Mouse (Mus musculus): ENCODE measurements around the gene Tex45. TPM values are rescaled to one million over a fixed set of nuclear protein-coding genes. Genes with fewer than 3 reads are reported as not detected.
A peak's percentile ranks its signal among the peaks of the same experiment; 100 is the strongest.

The Tex45 gene
- polyA plus RNA-seq, 1 experiment from 2014 or later = 0.39 TPM

DNA sequence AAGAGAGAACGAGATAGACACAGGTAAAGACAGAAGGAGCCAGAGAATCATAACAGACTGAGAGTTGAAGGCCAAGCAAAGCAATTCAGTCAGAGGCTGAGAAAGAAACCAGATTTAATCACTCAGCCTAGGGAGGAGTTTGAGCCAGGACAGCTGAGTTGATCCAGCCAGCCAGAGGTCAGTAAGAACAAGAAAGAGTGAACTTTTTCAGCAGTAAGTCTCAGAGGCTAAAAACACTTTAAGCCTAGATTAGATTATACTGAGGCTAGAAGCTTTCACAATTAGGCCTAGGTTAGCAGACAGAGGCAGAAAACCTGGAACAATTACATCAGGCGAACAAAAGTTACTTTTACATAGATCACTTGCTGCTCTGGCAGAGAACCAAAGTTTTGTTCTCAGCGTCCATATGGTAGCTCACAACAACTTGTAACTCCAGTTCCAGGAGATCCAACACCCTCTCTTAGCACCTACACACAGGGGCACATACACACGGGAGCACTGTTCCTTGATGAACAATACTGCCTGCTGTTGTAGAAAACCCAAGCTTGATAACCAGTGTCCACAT, 9.6 kb downstream of the Tex45 start:
- Histone ChIP-seq H3K9me3 (ENCODE audit: control insufficient read depth, low read length) (no peaks in the 10 kb centered on the region), H3K9ac (ENCODE audit: low read depth, low read length) (no peak overlapping the region), H3K36me3 (ENCODE audit: control insufficient read depth, insufficient read depth, low read length) (no peaks in the 10 kb centered on the region), H3K4me1 (ENCODE audit: control insufficient read depth, insufficient read depth, low read depth, low read length) (no peaks in the 10 kb centered on the region), H3K4me2 (ENCODE audit: low read length) (no peak overlapping the region), H3K27me3 (replicated peaks; ENCODE audit: control insufficient read depth, insufficient read depth, low read length) (no peaks in the 10 kb centered on the region), H3K4me3 (ENCODE audit: low read length) (no peak overlapping the region), H3K27ac (ENCODE audit: low read depth, low read length) (no peak overlapping the region)
- 83% methylated on average over 4 of the region's 4 CpGs for WGBS
- no peak for ATAC-seq

DNA sequence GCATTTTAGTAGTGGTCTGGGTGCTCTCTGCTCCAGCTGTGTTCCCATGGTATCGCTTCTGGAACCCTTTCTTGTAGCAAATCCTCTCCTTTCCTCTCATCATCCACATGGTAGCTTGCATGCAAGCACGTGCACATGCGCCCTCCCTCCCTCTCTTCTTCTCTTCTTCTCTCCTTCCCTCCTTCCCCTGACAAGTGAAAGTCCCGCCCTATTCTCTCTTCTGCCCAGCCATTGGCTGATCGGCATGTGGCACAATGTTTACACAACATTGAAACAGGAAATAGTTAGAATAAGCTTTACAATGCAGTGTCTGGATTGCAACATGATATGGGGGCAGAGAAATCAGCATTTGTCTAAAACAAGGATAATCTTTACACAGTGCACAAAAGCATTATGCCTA, 10.9 kb downstream of the Tex45 start:
- H3K4me2 ChIP-seq (ENCODE audit: low read length) = no peak overlapping the region
- H3K27me3 ChIP-seq (replicated peaks; ENCODE audit: control insufficient read depth, insufficient read depth, low read length) = no peaks in the 10 kb centered on the region
- 63% methylated on average over 5 of the region's 5 CpGs for WGBS
- no peak overlapping the region for H3K27ac ChIP-seq (ENCODE audit: low read depth, low read length)
- ATAC-seq = no peak
- H3K9me3 ChIP-seq (ENCODE audit: control insufficient read depth, low read length) = no peaks in the 10 kb centered on the region
- H3K4me1 ChIP-seq (ENCODE audit: control insufficient read depth, insufficient read depth, low read depth, low read length) = no peaks in the 10 kb centered on the region
- H3K9ac ChIP-seq (ENCODE audit: low read depth, low read length) = no peak overlapping the region
- H3K36me3 ChIP-seq (ENCODE audit: control insufficient read depth, insufficient read depth, low read length) = no peaks in the 10 kb centered on the region
- no peak overlapping the region for H3K4me3 ChIP-seq (ENCODE audit: low read length)

DNA sequence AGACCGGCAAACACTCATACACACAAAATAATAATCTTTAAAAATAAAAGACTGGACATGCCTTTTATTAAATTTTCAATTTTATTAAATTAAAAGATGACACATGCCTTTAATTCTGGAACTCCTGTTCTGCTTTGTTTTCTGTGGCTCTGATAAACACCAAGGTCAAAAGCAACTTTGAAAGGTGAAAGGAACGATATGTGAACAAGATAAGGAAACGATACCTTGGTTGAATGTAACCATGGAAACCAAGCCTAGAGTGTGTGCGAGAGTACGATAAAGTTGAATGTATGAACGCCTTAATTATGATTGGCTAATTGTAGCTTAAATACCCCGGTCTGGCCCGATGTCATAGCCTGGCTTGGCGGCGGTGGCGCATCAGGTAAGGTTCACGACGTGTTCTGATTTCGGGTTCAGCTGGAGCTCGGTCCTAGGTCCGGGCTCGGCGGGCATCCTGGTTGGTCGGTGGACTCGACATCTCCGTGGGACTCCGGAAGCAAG, 11.6 kb downstream of the Tex45 start:
- ATAC-seq = no peak
- H3K4me2 ChIP-seq (ENCODE audit: low read length) = no peak overlapping the region

DNA sequence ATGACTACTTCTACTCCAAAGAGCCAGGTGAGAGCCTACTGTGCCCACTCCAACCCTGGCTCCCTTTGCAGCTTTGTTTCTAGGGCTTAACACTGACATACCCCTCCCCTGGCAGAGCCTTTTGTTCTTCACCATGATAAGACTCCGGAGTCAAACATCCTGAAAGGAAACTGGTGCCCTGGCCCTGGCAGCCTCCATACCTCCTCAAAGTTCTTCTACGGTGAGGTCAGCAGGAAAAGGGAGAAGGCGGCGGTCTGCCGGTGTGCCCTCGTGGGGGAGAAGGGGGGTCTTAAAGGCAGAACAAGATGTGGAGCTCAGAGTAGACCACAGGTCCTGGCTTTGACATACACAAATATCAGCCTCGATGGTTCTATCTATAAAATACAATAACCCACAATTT, 12.9 kb downstream of the Tex45 start:
- H3K27ac ChIP-seq (ENCODE audit: low read depth, low read length) = no peak overlapping the region
- no peaks in the 10 kb centered on the region for H3K4me1 ChIP-seq (ENCODE audit: control insufficient read depth, insufficient read depth, low read depth, low read length)
- no peaks in the 10 kb centered on the region for H3K27me3 ChIP-seq (replicated peaks; ENCODE audit: control insufficient read depth, insufficient read depth, low read length)
- ATAC-seq = no peak
- no peak overlapping the region for H3K4me2 ChIP-seq (ENCODE audit: low read length)
- no peaks in the 10 kb centered on the region for H3K9me3 ChIP-seq (ENCODE audit: control insufficient read depth, low read length)
- WGBS = 87% methylated on average over 7 of the region's 7 CpGs
- no peak overlapping the region for H3K4me3 ChIP-seq (ENCODE audit: low read length)
- H3K36me3 ChIP-seq (ENCODE audit: control insufficient read depth, insufficient read depth, low read length) = no peaks in the 10 kb centered on the region
- no peak overlapping the region for H3K9ac ChIP-seq (ENCODE audit: low read depth, low read length)

More for the DNA sequence above, 11.6 kb downstream of the Tex45 start:
- Histone ChIP-seq H3K9me3 (ENCODE audit: control insufficient read depth, low read length) (no peaks in the 10 kb centered on the region), H3K9ac (ENCODE audit: low read depth, low read length) (no peak overlapping the region), H3K27ac (ENCODE audit: low read depth, low read length) (no peak overlapping the region), H3K4me1 (ENCODE audit: control insufficient read depth, insufficient read depth, low read depth, low read length) (no peaks in the 10 kb centered on the region), H3K4me3 (ENCODE audit: low read length) (no peak overlapping the region), H3K36me3 (ENCODE audit: control insufficient read depth, insufficient read depth, low read length) (no peaks in the 10 kb centered on the region), H3K27me3 (replicated peaks; ENCODE audit: control insufficient read depth, insufficient read depth, low read length) (no peaks in the 10 kb centered on the region)
- 90% methylated on average over 22 of the region's 22 CpGs for WGBS

DNA sequence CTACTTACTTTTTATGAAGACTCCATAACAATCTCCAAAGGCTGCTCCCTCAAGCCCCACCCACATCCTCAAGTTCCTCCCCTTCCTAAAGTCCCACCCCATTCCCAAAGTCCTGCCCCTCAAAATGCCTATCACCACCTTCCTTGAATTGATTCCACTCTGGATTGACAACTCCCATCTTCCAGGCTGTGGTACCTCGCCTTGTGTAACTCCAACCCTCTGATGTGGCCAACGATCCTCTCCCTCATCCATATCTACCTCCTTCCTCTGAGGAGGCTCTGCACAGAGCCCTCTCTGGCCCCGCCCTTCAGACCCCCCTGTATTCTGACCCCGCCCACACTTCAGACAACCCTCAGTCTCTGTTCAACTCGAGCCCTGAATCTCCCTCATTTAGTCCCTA, 14.5 kb downstream of the Tex45 start:
- Histone ChIP-seq H3K9ac (ENCODE audit: low read depth, low read length) (no peak overlapping the region), H3K4me3 (ENCODE audit: low read length) (no peak overlapping the region), H3K9me3 (ENCODE audit: control insufficient read depth, low read length) (no peaks in the 10 kb centered on the region), H3K27me3 (replicated peaks; ENCODE audit: control insufficient read depth, insufficient read depth, low read length) (no peaks in the 10 kb centered on the region), H3K27ac (ENCODE audit: low read depth, low read length) (no peak overlapping the region), H3K4me1 (ENCODE audit: control insufficient read depth, insufficient read depth, low read depth, low read length) (no peaks in the 10 kb centered on the region), H3K36me3 (ENCODE audit: control insufficient read depth, insufficient read depth, low read length) (no peaks in the 10 kb centered on the region), H3K4me2 (ENCODE audit: low read length) (no peak overlapping the region)
- no peak for ATAC-seq
- 22% methylated on average over 5 of the region's 5 CpGs for WGBS

DNA sequence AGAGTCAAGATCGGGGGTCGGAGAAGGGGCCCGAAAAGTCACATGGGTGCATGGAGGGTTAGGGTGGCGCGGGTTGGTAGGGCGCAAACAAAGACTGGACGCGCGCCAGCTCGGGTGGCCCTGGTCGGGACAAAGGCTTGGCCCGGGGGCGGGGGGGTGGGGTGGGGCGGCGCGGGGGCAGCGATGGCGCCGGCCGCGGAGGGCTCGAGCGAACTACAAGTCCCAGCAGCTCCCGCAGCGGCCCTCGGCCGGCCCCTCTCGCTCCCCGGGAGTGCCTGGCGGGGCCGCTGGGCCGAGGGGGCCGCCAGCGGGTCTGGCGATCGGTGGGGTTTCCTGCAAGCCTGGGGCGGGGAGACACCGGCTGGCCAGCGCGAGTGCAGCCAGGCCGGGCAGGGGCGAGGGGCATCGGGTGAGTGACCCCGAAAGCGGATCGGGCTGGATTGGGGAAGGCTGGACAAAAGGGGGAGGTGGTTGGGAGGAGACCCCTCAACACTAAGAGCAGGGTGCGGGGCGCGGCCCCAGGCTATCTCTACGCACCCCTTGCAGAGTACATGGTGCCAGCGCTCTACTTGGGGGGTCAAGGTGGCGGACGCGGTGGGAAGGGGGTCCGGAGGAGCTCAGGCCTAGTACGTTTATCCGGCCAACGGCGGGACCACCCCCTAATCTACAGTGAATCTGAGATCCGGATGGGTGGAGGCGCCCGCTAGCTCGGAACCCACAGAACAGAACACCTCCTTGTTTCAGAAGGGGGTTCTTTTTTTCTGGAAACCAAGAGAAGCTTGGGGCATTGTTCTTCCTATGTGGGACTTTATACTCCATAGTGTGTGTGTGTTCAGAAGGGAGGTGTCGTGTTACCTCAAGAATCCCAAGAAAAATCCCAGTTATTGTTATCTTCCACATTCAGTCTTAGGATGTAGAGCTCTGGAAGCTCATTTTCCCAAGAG, 22.5 kb downstream of the Tex45 start, which contains the start of gene Zfp358:
Gene Zfp358 (plus strand): TSS at position 238 of the 944 bp plus-strand sequence.
- Histone ChIP-seq H3K9ac (ENCODE audit: low read depth, low read length) (peak within 1 kb of the TSS; percentile 97), H3K9me3 (ENCODE audit: control insufficient read depth, low read length) (peaks cover 2% of the 10 kb centered on the region; the same call in 1 of the 2 replicates), H3K27me3 (replicated peaks; ENCODE audit: control insufficient read depth, insufficient read depth, low read length) (no peaks in the 10 kb centered on the region), H3K4me1 (ENCODE audit: control insufficient read depth, insufficient read depth, low read depth, low read length) (0 out of 2 replicates have a peak, but pooled peaks cover 2% of the 10 kb centered on the region), H3K4me3 (ENCODE audit: low read length) (peak within 1 kb of the TSS; percentile 88), H3K27ac (ENCODE audit: low read depth, low read length) (peak within 1 kb of the TSS; percentile 93), H3K36me3 (ENCODE audit: control insufficient read depth, insufficient read depth, low read length) (peaks cover 19% of the 10 kb centered on the region), H3K4me2 (ENCODE audit: low read length) (peak within 1 kb of the TSS; percentile 75)
- peak; percentile 91 for ATAC-seq
- under 1% methylated on average over 57 of the region's 64 CpGs for WGBS

DNA sequence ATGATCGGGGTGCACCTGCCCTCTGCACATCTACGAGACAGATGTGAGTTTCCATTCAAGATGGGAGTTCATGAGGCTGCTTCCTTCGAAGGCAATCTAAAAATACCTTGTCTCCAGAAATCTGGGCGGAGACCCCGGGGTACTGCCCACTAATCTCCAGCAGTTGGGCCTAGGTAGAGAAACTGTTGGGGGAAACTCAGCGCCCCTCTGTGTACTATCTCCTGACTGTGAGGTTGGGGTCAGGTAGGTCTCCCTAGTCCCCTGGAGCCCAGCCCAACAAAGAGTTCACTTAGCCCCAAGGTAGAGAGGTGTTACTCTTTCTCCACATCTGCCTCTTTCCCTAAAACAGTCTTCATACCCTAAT, 23.2 kb downstream of the Tex45 start:
- 40% methylated on average over 6 of the region's 6 CpGs for WGBS
- H3K4me3 ChIP-seq (ENCODE audit: low read length) = peak overlapping the region; percentile 88
- peak overlapping the region; percentile 97 for H3K9ac ChIP-seq (ENCODE audit: low read depth, low read length)
- H3K4me2 ChIP-seq (ENCODE audit: low read length) = peak overlapping the region; percentile 75
- peak overlapping the region; percentile 93 for H3K27ac ChIP-seq (ENCODE audit: low read depth, low read length)
- H3K27me3 ChIP-seq (replicated peaks; ENCODE audit: control insufficient read depth, insufficient read depth, low read length) = no peaks in the 10 kb centered on the region
- H3K9me3 ChIP-seq (ENCODE audit: control insufficient read depth, low read length) = peaks cover 2% of the 10 kb centered on the region; the same call in 1 of the 2 replicates
- ATAC-seq = peak; percentile 7; the same call in 1 of the 2 replicates
- H3K36me3 ChIP-seq (ENCODE audit: control insufficient read depth, insufficient read depth, low read length) = peaks cover 19% of the 10 kb centered on the region
- 0 out of 2 replicates have a peak, but pooled peaks cover 2% of the 10 kb centered on the region for H3K4me1 ChIP-seq (ENCODE audit: control insufficient read depth, insufficient read depth, low read depth, low read length)

DNA sequence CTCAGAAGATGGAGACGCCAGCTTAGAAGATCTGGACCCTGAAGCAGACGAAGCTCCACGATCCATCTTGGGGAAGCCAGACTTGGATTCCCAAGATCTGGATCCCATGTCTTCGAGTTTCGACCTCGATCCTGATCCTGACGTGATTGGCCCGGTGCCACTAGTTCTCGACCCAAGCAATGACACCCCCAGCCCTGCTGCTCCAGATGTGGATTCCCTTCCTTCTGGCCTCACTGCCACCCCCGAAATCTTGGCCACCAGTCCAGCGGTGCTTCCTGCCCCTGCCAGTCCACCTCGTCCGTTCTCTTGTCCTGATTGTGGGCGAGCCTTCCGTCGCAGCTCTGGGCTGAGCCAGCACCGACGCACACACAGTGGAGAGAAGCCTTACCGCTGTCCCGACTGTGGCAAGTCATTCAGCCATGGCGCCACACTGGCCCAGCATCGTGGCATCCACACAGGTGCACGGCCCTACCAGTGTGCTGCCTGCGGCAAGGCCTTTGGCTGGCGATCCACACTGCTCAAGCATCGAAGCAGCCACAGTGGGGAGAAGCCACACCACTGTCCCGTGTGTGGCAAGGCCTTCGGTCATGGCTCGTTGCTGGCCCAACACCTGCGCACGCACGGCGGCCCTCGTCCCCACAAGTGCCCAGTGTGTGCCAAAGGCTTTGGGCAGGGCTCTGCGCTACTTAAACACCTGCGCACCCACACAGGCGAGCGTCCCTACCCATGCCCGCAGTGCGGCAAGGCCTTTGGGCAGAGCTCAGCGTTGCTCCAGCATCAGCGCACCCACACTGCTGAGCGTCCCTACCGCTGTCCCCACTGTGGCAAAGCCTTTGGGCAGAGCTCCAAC, 25.1 kb downstream of the Tex45 start:
- no peak for ATAC-seq
- Histone ChIP-seq H3K9ac (ENCODE audit: low read depth, low read length) (no peak overlapping the region), H3K27me3 (replicated peaks; ENCODE audit: control insufficient read depth, insufficient read depth, low read length) (no peaks in the 10 kb centered on the region), H3K4me3 (ENCODE audit: low read length) (no peak overlapping the region), H3K36me3 (ENCODE audit: control insufficient read depth, insufficient read depth, low read length) (peaks cover 19% of the 10 kb centered on the region), H3K27ac (ENCODE audit: low read depth, low read length) (no peak overlapping the region), H3K4me2 (ENCODE audit: low read length) (no peak overlapping the region), H3K4me1 (ENCODE audit: control insufficient read depth, insufficient read depth, low read depth, low read length) (peaks cover 9% of the 10 kb centered on the region), H3K9me3 (ENCODE audit: control insufficient read depth, low read length) (peaks cover 2% of the 10 kb centered on the region; the same call in 1 of the 2 replicates)
- 94% methylated on average over 44 of the region's 44 CpGs for WGBS
